Mouse (Mus musculus) kidney, adult 8-10 months (tissue): ENCODE measurements around the gene Kirrel3.

ENCODE experiments used
- DNase-seq, 2 experiments: peaks; one replicate each; pipeline ENCODE4 v3.0.0; 2022

The Kirrel3 gene

DNA sequence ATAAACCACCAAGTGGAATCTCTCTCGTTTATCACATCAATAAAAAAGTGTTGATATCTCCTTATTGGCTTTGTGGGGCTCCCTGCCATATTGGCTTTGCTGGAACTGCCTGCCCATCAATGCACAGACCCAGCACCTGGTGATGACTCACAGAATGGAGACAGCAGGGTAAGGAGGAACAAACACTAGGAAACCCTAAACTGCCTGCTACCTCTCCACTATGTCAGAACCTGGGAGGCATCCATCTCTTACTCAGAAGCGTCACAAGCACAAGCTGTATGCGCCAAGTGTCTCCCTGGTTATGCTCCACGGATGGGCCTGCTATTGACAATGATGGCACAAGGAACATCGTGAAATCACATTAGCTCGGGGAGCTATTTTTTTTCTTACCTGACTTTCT, 33.2 kb downstream of the Kirrel3 start:
- no peak for DNase-seq

DNA sequence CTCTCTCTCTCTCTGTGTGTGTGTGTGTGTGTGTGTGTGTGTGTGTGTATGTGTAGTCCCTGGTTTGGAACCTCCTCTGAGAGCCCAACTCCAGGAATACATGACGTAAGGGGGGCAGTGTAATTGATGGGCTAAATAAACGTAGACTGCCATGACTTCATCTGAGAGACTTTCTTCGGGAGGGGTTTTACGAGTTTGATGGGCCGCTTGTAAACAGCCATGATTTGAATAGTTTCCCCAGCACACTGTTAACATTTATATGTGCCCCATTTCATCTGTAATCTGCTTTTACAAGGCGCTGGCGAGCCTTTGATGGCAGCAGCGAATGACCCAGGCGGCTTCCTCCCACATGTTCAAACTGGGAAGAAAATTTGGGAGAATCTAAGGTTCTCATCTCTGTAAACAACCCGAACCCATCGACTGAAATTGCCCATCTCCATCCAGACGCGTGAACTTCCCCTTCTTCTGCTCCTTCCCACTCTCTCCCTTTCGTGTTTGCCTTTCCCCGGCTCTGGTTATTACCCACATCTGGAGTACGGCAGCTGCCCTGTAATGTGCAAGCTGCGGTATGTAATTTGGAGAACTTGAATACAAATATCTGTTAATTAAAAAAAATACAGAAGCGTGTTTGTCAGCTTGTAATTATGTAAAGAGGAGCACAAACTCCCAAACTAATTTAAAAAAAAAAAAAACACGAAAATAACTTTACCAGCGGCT, 34.7 kb downstream of the Kirrel3 start:
- DNase-seq: no peak

DNA sequence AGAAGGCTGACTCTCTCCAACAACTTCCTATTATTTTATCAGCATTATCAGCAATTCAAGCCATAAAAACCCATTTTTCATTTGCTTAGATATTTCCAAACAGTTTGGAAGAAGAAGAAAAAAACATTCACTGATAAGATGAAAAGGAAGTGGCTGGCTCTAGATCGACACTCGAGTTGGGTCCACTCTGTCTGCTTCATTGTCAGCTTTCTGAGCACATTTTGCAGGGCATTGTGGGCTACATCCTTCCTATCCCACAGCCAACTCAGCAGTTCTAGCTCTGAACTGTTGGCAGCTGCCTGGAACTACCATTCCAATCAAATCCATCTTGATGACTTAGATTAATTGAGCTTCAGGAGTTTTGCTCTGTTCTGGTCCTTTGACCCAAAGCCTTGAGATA, 40.0 kb downstream of the Kirrel3 start:
- DNase-seq: no peak

DNA sequence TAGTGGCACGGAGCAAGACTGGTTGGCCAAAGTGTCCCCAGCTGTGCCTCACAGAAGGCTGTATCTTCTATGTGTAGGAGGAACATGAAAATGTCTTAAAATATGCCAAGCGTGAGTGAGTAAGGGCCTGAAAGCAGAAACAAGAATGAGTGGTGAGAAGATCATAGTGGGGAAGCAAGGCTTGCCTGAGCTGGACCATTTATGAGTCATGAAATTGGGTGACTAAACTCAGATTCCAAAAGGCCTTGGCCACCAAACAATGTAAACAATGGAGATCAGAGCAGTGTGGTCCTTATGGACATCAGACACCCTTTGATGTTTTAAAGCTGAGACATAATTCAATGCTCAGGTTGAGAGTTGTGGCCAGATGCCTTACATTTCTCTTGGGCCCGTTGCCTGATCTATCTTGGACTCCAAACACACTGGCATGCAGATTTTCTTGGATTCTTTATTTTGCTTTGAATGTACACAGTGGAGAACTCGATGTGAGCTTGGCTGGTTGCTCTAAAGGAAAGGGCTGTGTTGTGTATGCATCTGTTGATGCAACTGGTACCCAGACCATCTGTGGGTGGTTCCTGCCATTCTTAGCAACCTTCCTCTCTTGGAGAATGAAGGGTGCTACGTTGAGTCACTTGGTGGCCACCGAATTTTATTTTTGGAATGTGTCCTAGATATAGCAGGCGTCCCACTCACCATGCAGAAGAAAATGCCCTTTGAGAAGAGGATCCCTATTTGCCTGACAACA, 53.1 kb downstream of the Kirrel3 start:
- DNase-seq: no peak

DNA sequence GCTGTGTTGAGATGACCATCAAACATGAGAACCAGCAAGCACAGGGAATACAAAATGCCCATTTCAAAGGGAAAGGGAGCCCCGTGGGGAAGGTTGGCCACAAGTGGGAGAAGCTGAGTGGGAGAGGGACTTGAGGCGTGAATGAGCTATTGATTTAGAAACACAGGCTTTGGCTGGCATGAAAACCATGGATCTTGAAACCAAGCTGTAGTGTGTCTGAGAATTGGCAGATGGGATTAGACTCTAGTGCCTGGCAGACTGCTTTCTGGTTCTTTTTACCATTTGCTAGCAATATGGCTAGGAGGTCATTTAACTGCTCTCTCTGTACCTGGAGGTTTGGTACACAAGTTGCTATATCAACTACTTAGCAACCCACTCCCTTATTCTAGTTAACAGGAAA, 56.2 kb downstream of the Kirrel3 start:
- no peak for DNase-seq

DNA sequence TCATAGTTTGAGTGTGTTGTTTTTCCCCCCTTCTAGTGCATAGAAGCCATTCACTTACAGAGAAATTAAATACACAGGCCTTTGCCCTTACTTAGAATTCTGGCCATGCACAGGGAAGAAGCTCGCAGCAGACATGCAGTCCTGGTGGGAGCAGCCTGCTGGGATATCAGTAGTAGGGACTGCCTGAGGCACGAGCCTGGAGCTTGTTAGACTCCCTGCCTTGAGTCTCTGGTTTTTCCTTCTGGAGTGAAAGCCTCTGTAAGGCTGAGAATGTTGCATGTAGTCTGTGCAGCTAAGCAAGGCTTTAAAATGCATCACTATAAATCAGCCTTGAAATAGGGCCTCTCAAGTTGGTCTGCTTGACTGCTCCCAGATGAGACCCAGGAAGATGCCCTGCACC, 70.0 kb downstream of the Kirrel3 start:
- DNase-seq: no peak

DNA sequence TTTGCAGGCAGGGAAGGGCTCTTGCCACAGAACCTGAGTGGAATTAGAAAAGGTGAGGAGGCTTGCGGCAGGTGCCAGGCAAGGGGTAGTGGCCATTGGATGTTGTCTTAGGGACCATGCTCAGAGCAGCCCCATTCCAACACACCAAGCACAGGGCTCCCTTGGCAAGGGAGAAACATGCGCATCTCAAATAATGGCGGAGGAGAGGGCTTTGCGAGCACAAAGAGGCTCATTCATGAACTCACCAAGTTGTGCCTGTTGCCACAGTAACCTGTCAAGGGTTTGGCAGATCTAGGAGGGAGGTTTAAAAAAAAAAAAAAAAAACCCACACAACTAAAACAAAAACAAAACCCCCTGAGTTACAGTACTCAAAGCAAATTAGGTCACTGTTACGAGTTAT, 72.2 kb downstream of the Kirrel3 start:
- no peak for DNase-seq

DNA sequence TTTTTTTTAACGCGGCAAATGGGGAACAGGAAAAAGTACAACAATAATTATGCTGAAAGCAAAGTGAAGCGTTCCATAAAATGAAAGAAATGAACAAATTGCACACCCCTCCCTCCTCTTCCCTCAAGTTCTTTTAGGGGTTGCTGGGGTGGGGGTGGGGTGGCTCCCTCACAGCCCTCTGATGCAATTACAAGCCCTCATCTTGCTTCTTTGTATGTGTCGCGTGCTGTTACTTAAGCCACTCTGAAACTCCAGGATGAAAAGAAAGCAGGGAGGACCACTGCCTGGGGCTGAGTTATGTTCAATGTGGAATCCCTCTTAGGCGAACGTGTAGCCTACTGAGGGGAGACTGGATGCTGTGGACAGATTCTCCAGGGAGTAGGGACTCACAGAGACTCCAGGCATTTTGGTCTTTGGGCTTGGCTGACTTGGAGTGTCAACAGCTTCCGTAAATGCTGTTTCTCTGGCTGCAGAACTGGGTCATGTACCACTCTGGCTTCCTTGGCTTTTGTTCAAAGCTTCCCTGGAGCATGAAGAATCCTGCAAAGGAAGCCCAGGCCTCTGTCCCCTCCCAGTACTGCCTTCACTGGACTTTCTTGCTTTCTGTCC, 72.7 kb downstream of the Kirrel3 start:
- no peak for DNase-seq

DNA sequence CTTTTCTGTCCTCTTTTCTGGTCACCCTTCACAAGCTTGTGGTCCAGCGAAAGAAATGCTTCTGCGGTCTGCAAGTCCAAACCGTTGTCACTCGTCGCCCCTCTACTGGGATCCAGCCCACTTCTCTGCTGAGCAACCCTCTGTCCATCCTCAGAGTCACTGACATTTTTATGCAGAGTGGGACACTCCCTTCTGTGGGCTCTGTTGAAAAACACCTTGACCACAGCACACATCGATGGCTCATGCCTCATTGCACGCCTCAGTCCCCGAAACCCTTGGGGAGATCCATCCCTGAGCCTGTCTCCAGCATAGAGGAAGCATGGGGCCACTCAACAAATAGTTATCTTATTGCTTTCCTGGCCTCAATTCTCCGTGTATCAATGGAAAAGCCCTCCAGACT, 73.4 kb downstream of the Kirrel3 start:
- no peak for DNase-seq

DNA sequence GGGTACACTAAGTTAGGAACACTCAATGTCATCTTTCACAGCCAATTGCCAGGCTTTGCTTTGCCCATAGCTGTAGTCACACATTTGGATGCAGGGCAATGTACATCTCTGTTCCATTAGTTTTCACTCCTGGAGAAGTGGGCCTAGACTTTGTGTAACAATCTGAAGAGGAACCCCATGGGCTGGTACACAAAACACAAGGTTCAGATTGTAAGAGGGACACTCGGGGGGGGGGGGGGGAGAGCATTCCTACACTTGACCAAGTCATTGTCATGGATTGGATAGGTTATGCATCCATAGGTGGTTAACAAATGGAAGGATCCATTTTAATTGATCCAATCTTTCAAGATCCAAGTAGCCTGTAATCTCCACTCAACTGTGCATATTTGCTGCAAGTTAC, 75.6 kb downstream of the Kirrel3 start:
- no peak for DNase-seq

DNA sequence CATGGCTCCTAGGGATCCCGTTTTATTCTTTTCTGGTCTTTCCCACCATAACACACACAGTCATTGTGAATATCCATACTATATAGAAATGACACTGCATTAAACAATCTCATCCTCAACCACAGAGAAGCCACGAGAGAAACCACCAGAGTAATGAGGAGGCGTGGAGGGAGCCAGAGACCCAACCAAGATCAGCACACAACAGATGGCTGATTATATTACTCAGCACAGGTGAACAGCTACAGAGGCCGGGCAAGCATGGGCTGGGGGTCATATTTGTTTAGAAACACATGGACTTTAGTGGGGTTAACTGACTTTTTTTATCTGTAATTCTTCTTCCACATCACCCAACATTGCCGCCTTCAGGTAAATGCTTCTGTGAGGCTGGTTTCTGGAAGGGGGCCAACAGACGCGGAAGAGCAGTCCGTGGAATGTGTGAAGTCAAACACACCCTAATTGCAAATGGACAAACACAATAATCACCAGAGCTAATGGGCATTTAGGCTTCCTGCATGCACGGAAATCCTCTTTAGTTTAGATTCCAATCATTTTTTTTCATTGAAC, 76.8 kb downstream of the Kirrel3 start:
- no peak for DNase-seq

DNA sequence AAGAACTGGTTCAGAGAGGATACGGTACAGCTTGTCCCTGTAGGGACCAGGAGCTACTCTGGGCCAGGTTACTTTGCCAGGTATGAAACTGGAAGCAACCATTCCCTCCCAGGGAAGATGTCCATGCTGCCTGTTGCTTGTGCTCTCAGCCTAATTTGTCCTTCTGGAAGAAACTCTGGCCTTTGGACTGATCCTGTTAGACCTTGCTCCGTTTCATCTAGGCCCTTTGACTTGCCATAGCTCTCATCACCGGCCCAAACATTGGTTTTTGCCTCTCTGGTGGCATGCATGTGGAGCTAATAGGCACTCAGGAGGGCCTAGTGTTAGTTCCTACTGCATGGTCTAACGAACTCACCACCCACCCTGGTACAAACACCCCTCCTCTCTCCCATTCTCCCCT, 88.2 kb downstream of the Kirrel3 start:
- no peak for DNase-seq

DNA sequence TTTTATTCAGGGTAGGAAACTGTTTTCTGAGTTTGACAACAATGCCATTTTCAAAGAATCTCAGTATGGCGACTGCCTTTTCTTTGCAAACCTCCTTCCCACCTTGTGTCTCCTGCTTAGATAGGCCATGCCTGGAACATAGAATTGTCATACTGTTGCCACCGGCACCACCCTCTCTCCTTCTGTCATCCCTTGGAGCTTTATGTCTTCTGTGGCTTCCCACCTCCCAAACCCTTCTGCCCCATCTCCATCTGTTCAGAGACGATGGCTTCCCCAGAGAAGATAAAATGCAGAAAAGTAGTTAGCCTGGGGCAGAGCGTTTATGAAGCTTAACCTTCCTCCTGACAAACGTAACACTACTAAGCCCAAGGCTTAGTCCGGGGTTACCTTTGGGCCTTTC, 88.9 kb downstream of the Kirrel3 start:
- DNase-seq: no peak

DNA sequence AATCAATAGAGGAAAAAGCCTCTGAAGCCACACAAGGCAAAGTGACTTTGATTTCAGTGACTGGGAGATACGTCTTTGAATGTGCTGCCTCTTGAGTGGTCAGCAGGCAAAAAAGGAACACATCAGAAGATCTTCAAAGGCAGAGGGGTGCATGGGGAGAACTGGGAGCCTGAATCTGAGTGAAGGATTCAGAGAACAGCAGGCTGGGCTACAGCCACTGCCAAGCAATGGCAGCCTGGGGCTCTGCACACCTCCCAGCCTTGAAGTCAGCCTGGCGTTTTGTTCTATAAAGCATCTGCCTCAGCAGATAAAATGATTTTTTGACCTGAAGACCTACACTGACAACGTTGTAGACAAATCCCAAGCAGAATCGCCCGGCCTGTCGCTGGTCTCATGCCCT, 93.5 kb downstream of the Kirrel3 start:
- no peak for DNase-seq

DNA sequence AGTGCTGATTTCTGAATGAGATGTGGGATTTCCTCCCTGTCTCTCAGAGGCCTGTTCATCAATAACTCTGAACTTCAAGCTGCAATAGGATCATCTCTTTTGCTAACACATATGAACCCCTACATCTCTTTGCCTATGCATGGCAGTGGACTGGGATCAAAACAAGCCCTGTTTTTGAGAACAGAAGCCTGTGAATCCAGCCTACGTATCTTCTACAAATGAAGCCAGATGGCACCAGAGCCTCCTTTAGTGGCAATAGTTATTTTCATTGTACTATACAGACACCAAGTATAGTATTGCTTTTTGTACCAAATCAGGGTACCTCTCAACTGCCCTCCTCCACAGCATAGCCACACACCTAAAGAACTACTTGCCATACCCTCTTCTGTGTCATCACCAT, 94.4 kb downstream of the Kirrel3 start:
- DNase-seq: no peak

DNA sequence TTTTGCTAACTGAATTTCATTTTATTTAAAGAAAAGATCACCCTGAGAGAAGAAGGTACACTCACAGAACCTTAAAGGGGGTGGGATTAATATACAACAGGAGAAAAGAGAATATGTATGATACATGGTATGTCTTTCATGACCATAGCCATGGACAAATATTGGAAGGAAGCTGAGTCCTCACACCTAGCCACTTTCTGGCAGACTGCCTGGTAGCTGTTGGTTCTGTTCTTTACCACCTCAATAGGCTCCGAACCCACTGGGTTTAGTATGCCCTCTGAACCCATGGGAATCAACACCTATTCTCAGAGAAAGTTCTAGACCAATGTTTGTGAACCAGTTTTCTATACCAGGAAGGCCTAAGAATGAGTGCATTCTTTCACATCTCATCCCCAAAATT, 96.8 kb downstream of the Kirrel3 start:
- no peak for DNase-seq

DNA sequence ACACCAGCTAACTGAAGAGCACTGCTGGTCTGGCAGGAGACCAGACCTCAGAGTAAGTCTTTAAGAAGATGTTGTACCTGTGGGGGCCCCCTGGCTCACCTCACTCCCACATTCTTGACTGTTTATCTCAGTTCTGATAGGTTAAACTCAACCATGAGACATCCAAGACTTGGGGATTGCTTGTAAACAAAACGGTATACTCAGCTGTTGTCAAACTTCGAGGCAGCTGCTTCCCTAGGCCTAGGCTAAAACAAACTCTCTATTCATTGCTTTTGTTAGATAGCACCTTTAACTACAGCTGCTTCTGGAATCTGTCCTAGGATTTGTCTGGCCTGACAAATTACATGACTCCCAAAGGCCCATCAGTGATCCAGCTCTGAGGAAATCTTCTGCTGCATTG, 99.8 kb downstream of the Kirrel3 start:
- no peak for DNase-seq

DNA sequence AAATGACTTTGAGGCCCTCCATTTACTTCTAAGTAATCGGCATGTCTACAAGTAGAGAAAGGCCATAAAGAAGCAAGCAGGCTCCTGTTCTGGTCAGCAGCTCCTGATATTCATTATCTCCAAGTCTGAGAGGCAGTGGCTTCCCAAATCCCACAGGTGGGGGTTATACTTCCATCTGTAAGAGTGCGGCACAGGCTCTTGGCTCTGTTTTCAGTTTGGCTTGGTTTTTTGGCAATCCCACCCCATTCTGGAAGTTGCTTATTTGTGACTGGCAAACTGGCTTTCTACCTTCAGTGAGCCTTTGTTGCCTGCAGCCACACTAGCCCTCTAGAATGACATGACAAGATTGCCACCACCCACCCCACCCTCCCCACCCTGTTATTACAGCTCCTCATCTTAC, 100.4 kb downstream of the Kirrel3 start:
- DNase-seq: no peak

DNA sequence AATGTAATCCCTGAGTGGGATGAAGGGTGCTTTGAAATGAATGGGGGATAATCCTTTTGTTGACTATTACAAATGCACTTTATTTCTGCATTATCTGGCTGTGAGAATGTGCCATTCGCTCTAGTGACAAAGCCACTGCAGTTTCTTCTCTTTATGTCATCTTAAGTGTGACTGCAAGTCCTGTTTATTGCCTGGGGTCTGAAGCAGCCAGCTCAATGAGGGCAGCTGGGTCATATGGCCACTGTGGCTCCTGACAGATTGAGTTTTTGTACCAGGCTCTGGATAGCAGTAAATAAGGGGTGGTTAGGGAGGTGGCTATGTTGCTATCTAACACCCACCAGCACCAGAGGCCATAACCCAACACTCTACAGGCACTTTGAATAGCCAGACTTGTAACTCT, 104.1 kb downstream of the Kirrel3 start:
- DNase-seq: no peak

DNA sequence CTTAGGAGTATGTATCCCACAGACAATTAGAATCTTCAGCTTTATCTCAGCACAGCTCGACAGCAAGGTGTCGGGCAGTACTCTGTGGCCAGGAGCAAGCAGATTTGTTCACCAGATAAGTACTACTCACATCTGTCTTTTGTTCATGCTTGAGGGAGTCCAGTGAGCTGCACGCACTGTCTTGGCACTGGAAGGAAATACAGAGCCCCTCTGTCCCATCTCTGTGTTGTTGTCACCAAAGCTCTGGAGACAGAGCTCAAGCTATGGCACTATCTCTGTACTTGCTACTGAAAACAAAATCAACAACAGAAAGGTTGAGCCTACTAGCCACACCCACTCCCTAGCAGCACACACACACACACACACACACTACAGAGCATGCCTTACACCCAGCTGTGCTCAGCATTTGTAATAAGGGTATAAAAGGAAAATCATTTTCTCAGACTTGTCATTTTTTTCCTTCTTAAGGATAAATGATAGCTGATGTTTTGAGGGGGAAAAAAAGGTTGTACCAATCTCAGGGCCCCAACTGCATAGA, 106.4 kb downstream of the Kirrel3 start:
- DNase-seq: no peak

DNA sequence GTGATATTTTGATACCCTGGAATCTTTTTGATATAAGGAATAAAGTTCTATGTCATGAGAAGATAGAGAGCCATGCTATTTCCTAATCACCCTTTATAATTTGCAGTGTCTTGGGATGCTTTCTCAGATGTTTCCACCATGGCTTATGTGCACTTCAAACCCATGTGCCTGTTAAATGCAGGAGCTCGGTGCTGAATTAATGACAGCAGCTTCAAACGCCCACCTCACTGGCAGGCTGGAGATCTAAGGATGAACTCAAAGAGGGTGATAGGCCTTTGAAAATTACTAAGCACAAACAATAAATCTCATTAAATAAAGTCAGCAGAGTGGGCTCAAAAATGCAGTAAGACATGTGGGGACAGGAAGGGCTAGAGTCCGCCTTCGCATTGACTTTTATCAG, 108.2 kb downstream of the Kirrel3 start:
- DNase-seq: no peak

DNA sequence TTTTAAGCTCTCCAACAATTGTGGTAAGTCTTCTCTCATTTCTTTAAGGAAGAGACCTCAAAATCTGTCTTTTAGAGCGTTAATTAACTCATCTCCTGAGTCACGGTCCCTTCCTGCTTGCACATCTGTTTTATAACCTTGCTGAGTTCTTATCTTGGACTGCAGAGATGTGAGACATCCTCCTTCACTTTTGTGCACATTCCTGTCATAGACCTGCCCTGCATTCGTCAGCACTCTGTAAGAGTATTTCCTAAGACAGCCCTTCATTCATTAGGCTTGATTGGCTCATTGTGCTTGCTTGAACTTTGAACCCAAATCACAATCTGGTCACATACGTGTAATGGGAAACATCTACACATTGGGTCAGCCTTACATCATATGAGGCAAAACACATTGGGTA, 114.6 kb downstream of the Kirrel3 start:
- DNase-seq: no peak

DNA sequence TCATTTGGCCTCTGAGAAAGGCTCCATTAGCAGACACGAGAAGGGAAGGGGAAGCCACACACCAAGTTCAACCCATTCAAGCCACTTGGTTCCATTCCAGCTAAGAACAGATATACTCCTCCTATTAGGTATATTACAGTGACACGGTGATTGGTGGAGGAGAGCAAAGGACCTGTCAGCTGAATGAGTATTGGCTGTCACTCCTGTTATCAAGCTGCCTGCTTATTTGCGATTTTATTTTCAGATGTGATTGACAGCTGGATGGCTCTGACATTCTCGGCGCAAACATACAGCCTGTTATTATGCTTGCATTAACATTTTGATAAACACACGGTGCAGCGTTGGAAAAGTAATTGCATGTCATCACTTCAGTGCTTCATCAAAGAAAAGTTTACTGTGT, 118.1 kb downstream of the Kirrel3 start:
- no peak for DNase-seq

DNA sequence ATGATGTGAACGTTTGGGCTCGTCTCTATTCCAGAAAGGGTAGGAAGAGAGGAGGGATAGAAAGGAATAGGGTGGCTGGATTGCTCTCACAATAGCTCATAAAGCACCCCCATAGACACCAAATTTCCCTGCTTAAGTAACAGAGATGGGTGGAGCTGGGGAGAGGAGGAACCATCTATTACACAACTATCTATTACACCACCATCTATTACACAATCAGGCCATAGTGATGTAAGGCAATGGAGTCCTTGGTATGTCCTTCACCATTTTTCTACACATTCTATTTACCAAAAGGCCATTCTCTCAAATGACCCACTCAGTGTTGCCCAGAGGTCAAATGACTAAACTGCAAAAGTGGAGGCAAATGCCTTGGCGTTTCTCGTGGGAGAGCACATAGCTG, 119.2 kb downstream of the Kirrel3 start:
- DNase-seq: no peak
